Mouse (Mus musculus) kidney, adult 11 months (tissue): ENCODE results near the gene Map1b.

Experiments used
- DNase-seq: peaks from one replicate; pipeline ENCODE4 v3.0.0; 2022

The Map1b gene

GRCm38 (mm10) chr13:99394694-99395093, 121.6 kb downstream of the Map1b start:
- DNase-seq = peak; percentile 16

- DNase-seq = no peak
These were observed 123.2 kb downstream of the Map1b start for GRCm38 (mm10) chr13:99393128-99393527.

DNA sequence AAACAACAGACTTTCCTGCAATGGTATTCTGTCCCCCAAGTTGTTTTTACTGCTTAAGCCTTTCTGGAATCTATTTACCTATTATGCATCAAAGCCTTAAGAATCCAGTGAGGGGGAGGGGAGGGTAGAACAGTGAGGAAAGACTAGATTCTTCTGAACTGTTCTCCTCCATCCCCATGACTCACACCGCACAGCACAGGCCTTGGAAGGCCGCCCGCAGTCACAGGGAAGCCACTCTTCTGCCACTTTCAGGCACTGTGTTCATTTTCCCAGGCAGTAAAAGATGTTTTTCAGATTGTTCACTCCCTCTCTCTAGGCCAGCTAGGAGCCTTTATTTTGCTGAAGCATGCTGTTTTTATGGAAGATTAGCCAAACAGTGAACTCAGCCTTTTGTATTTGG, 124.9 kb downstream of the Map1b start:
- no peak for DNase-seq

- no peak for DNase-seq
These were observed 128.2 kb downstream of the Map1b start for GRCm38 (mm10) chr13:99387901-99388811.

GRCm38 (mm10) chr13:99386341-99386740, 130.0 kb downstream of the Map1b start:
- DNase-seq = no peak

- no peak for DNase-seq
These were observed 130.4 kb downstream of the Map1b start for GRCm38 (mm10) chr13:99385911-99386310.

- DNase-seq = no peak
These were observed 131.7 kb downstream of the Map1b start for GRCm38 (mm10) chr13:99384555-99385203.

GRCm38 (mm10) chr13:99382373-99382772, 134.0 kb downstream of the Map1b start:
- DNase-seq = no peak

- no peak for DNase-seq
These were observed 138.1 kb downstream of the Map1b start for GRCm38 (mm10) chr13:99378223-99378622.

- DNase-seq = no peak
These were observed 139.3 kb downstream of the Map1b start for GRCm38 (mm10) chr13:99377055-99377454.

DNA sequence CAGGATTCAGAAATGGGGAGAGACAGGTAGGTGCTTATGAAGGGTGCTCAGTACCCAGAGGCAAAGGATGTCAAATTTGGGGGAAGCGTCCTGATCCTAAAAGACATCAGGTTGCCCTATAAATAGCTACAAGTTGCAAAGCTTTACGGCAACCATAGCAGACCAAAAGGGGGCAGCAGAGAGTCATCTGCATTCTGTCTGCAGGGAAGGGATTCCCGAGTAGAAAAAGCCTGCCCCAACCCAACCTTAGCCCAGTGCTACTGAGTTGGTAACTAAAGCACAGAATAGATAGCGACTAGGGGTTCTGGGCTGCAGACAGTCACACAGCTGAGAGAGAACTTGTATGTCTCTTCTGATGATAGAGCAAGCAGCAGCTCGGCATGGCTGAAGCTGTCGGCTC, 140.8 kb downstream of the Map1b start:
- DNase-seq = peak; percentile 43

GRCm38 (mm10) chr13:99374191-99374590, 142.1 kb downstream of the Map1b start:
- no peak for DNase-seq

DNA sequence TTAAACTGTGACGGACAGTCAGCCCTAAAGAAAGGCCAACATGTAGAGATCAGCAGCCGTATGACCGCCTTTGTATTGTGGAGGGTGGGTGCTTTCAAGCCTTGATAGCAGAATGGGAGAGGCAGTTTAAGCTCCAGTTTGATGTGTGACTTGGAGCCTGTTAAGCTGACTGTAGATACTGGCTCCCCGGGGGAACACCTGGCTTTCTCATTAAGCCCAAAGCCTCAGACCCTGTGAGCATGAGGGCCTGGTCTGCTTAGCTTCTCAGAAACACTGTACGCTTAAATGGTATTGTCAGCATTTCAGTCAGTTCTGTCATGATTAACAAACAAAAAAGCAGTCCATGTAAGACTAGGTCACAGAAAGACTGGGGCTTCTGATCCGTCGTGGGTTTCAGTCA, 142.7 kb downstream of the Map1b start:
- no peak for DNase-seq
